Mouse (Mus musculus): ENCODE measurements around the gene Tomm5.

DNA sequence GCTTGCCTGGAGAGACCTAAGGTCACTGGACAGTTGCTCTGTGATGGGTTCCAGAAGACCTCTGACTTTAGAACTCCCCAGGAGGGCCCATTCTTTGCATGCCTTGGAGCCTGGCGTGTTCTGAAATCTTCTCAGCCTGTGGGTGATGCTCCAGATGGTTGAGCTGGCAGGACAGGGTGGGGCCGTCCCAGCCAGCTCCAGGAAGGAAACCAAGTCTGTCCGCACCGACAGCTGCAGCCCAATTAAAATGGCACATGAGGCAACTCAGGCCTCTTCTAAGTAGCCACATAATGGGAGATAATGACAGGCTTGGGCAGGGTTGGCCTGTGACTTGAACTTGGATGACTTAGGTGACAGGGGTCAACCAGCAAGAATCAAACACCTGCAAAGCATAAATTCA is 29.7 kb upstream of the Tomm5 start:
- TF ChIP-seq CTCF (IDR thresholded peaks at IDR 0.05; ENCODE audit: extremely low read depth, insufficient read depth, low read length) (no peak), POLR2A (IDR thresholded peaks at IDR 0.05; ENCODE audit: extremely low read depth, insufficient read depth, low read length) (no peak)

Measured in cortical plate, adult 2 months (tissue).